Mouse (Mus musculus) ES-CJ7 (cell line): ENCODE data around the gene Babam1.

Experiments
- DNase-seq: peaks from one replicate; pipeline ENCODE4 v3.0.0; 2011; ENCODE audit warnings: low read depth, low spot score

Gene Babam1

DNA sequence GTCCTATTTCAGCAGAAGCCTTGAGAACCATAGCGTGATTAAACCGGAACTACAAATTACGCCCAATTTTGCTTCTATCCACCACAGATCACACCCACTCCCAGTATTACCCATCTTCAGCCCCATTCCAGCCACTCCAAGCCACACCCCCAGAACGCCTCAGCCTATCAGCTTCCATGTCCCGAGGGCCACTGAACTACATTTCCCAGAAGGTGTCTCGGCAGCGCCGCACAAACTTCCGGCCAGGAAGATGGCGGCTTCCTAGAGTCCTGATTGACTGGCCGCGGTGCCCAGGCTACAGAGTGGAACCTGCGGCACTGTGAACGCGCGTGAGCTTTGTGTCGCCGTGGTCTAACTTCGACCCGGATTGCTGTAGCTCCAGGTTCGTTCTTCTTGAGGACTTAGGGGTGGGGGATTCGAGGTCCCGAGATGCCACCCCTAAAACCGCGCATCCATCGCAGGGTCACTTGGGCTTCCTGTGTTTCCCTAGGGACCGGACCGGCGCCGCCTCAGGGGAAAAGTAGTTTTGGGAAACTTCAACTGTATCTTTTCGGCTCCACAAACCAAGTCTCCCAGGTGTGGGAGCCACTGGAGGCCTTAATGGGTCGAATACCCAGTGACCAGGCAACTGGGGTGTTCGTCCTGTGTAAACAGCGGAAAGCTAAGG, at the start of gene Babam1:
Gene Babam1, plus strand, starts transcription at position 223 of the 667 bp plus-strand sequence.
- DNase-seq = peak; percentile 96

DNA sequence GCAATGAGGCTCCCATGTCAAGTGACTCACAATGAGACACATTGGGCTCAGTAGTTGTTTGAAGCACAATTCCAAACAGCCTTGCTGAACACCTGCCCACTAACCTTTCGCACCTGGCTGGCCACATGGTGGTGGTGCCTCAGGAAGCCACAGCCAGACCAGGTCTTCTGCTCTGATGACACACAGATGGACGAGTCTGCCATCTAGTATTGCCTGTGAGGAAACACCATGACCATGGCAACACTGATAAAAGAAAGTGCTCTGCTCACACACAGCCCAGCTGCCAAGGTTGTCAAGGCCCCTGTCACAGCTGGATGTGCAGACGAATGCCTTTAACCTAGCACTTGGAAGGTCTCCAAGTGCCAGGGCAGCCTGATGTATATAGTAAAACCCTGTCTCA, 45.5 kb upstream of the Babam1 start:
- no peak for DNase-seq

DNA sequence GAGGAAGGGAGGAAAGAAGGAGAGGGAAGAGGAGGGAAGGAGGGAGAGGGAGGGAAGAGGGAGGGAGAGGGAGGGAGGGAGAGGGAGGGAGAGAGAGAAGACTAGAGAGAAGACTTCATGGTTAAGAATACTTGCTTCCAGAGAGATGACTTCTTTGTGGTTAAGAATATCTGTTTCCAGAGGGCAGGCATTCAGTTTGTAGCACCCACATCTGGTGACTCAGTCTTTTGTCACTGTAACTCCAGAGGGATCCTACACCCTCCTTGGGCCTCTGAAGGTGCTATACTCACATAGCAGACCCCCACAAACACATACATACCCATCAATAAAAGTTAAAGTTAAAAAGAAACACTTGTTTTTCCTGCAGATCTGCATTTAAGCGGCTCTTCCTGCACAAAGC, 45.1 kb upstream of the Babam1 start:
- no peak for DNase-seq

DNA sequence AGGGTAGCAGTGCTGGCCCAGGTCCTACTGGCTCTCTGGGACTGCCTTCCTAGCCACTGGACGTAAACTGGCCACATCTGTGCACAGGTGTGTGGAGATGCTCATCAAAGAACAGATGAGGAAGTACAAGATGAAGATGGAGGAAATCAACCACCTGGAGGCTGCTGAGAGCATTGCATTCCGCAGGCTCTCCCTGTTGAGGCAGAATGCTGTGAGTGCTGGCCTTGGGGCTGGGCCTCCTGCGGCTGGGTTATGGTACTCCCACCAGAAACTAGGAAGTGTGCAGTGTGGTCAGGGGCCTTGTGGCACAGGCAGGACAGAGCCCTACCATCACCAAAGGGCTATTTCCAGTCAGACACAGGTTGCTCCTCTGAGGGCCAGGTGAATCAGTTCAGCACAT, 38.6 kb upstream of the Babam1 start:
- DNase-seq = peak; percentile 44

DNA sequence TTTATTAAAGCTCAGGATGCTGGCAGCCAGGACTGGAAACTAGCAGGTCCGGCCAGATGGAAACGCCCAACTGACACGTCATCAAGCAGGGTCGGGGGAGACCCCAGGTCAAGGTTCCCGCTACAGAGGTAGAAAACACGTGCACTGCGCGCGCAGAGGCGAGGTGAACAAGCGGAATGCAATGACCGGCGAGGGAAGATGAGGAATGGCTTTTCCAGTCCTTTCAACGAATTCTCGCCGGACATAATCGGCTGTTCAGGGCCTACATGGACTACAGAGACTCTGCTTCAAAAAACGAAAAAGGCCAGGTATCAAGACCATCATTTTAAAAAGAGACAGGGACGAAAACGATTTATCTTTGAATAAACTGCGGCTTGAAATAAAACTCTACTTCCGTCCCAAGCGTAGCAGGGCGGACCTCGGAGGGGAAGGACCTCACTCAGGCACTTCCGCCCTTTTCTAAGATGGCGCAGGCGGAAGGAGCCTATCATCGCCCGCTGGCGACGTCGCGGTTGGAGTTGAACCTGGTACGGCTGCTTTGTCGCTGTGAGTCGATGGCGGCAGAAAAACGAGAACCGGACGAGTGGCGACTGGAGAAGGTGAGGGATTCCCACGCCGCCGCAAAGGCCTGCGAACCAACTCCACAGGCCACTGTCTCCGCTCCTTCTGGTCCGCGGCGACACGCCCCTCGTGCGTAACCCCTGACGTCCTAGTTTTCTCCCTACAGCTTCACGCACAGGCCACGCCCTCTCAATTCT, 29.7 kb upstream of the Babam1 start, which contains the start of gene Use1:
Gene Use1, plus strand, starts transcription at position 78 of the 758 bp plus-strand sequence.
- peak; percentile 99 for DNase-seq

DNA sequence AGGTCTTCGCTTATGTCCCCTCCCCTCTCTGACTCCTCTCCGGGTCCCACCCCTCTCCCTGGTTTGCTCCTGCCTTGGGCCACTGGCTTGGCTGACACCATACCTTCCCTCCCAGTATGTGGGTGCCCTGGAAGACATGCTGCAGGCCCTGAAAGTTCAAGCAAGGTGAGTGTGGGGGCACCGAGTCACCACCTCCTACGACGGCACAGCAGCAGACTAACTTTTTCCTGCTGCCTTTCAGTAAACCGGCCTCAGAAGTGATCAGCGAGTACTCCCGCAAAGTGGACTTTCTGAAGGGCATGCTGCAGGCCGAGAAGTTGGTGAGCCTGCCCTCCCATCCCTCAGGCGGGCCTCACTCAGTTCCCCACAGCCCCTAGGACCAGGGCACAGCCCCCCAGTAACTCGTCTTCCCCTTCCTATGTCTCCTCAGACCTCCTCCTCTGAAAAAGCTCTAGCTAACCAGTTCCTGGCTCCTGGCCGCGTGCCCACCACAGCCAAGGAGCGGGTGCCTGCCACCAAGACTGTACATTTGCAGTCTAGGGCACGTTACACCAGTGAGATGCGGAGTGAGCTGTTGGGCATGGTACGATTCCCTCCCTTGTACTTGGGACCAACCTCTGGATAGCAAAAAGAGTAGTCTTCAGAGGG, 29.0 kb upstream of the Babam1 start:
- DNase-seq = no peak

DNA sequence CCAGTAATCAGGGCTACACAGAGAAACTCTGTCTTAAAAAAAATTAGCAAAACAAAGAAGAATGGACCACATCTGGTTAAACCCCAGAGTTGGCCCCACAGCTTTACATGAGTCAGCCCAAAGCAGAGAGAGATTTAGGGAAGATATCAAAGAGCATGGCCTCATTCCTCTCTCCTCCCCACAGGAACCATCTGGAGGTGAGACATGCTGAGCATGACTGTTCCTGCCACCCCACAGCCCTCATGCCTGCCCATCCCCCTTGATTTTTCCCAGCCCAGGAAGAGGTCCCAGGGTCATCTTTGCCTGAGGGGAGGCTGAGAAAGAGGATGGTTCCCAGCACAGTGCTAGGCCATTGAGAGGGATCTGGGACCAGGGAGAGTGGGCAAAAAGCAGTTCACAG, 28.3 kb upstream of the Babam1 start:
- no peak for DNase-seq

DNA sequence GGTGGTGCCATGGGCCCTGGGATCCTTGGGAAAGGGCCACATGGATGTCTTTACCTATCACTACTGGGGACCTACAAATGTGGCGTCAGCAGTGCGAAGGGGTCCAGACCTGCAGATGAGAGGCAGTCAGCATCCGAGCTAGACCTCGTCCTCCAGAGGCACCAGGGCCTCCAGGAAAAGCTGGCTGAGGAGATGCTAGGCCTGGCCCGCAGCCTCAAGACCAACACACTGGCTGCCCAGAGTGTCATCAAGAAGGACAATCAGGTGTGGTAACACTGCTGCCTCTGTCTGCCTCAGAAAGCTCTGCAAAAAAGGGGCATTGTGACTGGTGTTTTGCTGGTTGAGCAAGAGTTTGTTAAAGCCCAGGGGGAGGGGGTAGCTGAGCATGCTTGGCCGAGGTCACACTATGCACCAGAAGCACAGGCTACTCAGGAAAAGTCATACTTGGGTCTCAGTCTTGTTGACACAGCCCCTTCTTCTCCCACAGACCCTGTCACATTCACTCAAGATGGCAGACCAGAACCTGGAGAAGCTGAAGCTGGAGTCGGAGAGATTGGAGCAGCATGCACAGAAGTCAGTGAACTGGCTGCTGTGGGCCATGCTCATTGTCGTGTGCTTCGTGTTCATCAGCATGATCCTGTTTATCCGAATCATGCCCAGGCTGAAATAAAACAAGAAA, 27.5 kb upstream of the Babam1 start:
- DNase-seq = no peak

DNA sequence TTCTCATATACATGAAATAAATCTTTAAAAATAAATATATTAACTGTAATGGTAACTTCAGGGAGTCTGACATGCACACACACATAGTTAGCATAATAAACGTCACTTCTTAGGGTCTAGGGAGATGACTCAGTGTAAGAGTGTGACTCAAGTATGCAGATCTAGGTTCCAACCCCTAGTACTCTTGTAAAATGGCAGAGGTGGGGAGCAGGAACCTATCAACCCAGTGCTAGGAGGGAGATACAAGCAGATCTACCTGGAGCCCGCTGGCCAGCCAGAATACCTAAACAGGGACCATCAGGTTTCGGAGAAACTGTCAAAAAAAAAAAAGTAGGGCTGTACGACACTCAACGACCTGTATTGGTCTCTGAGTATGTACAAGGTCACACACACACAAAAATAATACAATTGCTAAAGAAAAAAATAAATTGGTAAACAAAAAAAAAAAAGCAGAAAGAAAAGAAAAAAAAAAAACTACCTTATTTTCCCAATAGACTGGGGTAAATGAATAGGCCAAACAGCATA, 25.9 kb upstream of the Babam1 start:
- no peak for DNase-seq

DNA sequence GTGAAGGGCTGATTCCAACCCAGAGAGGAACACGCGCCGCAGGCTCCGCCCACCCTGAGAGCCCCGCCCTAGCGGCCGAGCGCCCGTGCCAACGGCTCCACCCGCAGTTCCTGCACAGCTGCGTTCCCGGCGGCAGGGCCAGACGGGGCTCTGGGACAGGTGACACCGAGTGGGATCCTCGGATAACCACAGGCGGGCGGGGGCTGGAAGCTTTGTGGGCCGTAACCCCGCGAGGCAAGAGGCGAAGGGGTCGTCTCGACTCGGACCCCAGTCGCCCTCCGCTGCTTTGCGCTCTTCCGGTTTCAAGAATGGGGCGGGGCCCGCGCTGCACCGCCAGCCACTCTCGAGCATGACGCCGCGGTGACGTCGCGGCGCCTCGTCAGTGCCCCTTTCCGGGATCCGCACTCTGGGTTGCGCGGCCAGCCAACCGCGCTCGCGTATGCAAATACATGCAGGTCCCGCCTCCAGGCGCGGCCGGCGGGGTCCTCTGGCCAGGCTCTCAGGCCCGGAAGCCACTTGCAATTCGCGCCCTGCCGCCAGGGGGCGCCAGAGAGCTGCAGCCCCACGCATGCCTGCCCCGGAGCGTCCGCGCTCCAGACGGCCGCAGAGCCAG, 25.3 kb upstream of the Babam1 start, which contains the start of gene Ocel1:
Gene Ocel1, plus strand, starts transcription at position 63 of the 613 bp plus-strand sequence.
- peak; percentile 100 for DNase-seq

DNA sequence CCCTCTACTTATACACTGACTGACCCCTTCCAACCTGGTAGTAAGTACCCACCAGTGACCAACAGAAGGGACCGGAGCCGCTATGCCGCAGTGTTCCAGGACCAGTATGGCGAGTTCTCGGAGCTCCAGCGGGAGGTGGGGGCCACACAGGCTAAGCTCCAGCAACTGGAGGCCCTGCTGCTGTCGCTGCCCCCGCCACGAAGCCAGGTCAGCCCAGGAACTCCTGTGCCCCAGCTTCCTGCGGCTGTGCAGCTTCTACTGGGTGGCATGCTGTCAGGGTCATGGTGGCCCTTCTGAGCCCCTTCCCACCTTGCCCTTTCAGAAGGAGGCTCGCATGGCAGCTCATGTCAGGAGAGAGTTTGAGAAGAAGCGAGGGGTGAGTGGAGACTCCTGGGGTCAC, 24.2 kb upstream of the Babam1 start:
- DNase-seq = no peak

DNA sequence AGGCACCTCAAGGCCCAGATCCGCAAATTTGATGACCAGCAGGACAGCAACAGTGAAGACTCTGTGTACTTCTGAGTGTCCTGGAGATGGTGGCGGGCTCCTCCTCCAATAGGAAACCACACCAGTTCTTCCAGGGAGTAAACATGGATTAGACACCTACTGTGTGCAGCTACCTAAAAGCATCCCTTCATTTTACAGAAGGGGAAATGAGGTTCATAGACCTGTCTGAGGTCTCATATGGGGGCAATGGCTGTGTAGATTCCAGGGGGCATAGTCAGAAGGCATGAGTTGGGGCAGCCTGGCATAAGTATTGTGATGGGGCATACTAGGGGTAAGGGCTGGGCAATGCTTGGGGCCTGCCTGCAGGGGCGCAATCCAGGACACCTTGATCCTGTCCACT, 23.7 kb upstream of the Babam1 start:
- no peak for DNase-seq

DNA sequence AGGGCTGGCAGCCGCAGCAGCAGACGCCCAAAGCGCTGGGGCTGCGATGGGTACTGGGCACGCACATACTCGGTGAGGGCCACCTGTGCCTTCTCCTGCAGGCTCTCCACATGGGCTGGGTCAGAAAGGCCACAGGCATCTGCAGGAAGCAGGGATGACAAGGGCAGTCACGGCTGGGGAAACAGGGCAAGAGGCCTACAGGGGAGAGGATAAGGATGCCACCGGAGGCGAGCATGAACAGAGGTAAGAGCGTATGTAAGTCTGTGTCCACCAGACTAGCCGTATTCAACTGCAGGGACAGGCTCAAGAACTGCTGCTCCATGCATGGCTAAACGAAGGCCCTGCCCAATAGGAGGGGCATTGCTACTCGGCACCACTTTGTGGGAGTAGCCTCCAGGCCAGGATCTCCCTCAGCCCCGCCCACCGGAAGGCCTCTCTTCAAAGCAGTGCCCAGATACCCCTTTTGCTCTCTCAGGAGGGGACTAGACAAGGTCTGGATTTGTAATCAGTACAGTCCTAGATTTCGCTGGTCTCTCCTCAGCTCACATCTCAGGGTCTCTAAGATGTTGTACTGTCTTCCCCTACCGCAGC, 21.9 kb upstream of the Babam1 start:
- DNase-seq = peak; percentile 59

DNA sequence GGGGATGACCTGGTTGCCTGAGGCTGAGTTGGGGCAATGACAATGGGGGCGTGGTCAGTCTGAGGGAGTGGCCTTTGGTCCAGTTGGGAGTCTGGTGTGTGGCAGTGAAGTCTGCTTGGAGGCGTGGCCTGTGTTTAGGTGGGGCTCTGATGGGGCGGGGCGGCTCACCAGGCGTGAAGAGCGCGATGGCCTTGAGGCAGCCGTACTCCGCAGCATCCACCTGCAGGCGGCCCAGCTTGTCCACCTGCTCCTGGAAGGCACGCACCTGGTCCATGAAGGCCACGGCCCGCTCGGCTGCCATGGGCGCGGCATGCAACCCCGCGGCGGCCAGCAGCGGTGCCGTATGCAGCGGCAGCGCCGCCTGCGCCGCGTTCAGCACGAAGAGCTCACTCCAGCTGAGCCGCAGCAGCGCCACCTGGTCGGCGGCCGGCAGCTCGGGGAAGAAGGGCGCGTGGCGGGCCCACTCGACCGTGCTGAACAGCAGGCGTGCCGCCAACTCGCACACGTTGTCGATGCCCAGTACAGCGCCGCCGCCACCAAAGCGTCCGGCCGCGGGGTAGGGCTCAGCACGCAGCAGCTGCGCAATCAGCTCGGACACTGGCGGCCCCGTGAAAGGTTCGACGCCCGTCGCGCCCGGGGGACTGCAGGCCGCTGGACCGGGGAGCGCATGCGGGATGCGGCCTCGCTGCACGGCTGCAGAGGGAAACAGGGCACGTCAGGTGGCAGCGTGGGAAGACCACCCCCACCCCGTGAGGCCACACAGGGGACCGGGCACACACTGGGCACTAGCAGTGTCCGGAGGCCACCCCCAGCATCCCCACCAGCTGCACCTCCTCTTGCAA, 20.9 kb upstream of the Babam1 start:
- DNase-seq = peak; percentile 95

DNA sequence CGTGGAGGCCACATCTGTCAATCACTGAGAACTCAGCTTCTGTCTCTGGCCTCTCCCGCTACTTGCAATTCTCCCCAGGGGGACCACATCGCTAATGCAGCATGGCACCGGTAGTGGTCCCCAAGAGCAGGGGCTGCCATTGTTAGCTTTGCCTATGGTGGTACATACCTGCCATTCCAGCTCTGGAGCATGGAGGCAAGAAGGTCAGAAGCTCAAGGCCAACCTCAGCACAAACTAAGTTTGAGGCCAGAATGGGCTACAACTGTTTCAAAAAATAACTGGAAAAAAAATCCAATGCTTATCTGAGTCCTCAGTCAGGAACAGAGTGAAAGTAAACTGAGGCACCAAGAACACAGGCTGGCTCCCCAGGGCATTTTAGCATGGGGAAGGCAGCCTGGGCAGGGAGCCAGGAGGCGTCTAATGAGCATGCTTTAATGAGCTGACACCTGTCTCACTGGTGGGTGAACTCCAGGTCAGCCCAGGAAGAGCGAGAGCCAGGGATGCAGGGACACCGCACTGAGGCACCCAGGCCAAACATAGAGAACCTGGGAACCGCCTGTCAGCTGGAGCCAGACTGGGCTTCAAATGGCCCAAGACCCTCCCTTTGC, 20.1 kb upstream of the Babam1 start:
- no peak for DNase-seq

DNA sequence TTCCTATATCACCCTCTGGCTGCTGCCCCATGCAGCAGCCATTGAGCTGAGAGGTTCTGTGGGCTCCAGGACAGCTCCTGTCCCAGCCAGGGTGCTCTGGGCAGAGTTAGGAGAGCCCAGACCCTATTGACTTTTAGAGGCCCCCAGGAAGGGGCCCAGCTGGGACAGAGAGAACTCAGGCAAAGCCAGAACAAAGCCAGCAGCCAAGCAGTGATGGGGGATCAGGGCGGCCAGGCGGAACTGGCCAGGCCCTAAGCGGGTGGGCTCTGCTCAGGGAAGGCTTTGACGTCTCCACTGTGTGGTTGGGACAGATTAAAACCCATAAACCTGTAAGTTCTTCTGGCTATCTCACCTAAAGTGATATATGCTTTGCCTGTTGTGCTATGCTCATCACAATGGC, 17.7 kb upstream of the Babam1 start:
- no peak for DNase-seq

DNA sequence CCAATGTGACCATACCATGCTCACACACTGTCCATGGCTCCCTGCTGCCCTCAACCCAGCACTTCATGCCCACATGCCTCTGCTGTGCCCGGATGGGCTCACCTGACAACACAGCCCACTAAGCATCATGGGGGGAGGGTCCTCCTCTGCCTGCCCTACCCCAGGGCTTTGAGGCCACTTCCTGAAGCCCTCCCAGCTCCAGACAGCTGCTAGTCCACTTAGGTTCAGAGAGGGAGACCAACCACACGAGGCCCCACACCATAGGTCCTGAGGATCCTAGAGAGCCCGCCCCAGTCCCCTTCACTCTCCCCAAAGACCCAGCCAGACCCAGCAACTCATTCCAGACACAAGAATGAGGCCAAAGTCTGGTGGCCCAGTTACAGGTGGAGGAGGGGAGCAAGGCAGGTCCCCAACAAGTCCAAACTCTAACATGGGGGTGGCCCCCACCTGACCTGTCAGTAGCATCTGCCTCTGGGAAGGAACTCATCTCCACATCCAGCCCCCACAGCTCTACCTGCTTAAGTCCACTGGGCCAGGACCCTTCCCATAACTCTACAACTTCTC, 17.1 kb upstream of the Babam1 start:
- DNase-seq = no peak

DNA sequence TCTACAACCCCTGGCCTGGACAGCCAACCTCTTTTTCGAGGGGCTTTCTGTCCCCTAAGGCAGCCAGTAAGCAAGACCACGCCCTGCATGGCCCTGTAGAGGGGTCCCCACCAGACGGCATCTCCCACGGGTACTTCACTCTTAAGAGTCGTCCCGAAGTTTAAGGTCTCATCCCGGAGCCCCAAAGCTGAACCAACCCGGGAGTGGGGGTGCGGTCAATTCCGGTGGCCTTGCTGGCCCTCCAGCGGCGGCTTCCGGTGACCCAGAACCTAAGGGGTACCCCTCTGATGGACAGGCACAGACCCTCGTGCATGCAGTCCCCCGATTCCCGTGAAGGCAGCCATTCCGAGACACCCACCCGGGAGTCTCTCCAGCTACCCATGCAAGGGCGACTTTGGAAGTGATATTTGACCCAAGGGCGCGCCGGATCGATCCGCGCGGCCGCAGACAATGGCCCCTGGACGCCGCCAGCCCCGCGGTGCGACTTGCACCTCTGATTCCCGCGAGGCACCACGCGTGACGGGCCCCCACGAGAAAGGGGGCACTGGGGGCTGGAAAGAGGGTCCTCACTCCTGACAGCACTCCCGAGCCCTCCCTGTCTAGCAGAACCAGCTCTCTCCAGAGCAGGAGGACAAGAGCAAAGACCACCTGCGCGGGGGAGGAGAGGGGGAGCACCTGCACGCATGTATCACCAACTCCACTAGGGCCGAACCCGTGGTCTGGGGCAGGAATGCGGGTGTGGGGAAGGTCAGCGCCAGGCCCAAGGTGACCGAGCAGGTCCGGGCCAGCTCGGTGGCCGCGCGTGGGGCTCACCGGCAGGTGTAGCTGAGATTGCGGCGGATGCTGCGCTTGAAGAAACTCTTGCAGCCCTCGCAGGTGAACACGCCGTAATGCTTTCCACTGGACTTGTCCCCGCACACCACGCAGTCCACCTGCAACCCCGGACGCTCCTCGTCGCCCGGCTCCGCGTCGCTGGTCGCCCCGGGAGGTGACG, 16.2 kb upstream of the Babam1 start:
- no peak for DNase-seq
